Mouse (Mus musculus): Measurements from ENCODE around the gene Fggy.
A peak's percentile ranks its signal among the peaks of the same experiment; 100 is the strongest.

Gene Fggy

GRCm38 (mm10) chr4:95733397-95734249 is 176.3 kb downstream of the Fggy start:
- peak in 1 of 2 experiments; percentile 46 for DNase-seq

GRCm38 (mm10) chr4:95735967-95736366 is 178.7 kb downstream of the Fggy start:
- peak; percentile 50 to 58 for DNase-seq

- no peak for DNase-seq
Observed at GRCm38 (mm10) chr4:95736674-95737073, 179.4 kb downstream of the Fggy start.

- DNase-seq: peak; percentile 67 to 88
Observed at GRCm38 (mm10) chr4:95738179-95738578, 180.9 kb downstream of the Fggy start.

- no peak for DNase-seq
Observed at GRCm38 (mm10) chr4:95738725-95739124, 181.4 kb downstream of the Fggy start.

GRCm38 (mm10) chr4:95741115-95741734 is 183.9 kb downstream of the Fggy start:
- no peak for DNase-seq

GRCm38 (mm10) chr4:95742986-95743385 is 185.7 kb downstream of the Fggy start:
- DNase-seq: no peak

GRCm38 (mm10) chr4:95746954-95747353 is 189.6 kb downstream of the Fggy start:
- DNase-seq: peak; percentile 42 to 60

GRCm38 (mm10) chr4:95747415-95748202 is 190.3 kb downstream of the Fggy start:
- no peak for DNase-seq

- no peak for DNase-seq
Observed at GRCm38 (mm10) chr4:95750186-95750585, 192.9 kb downstream of the Fggy start.

GRCm38 (mm10) chr4:95752538-95753188 is 195.4 kb downstream of the Fggy start:
- no peak for DNase-seq

GRCm38 (mm10) chr4:95759027-95759731 is 201.9 kb downstream of the Fggy start:
- DNase-seq: peak; percentile 74 to 90

- no peak for DNase-seq
Observed at GRCm38 (mm10) chr4:95765359-95765758, 208.1 kb downstream of the Fggy start.

- DNase-seq: no peak
Observed at GRCm38 (mm10) chr4:95770469-95770868, 213.2 kb downstream of the Fggy start.

- DNase-seq: no peak
Observed at GRCm38 (mm10) chr4:95771542-95771941, 214.2 kb downstream of the Fggy start.

- DNase-seq: peak in 1 of 2 experiments; percentile 44
Observed at GRCm38 (mm10) chr4:95771945-95772344, 214.6 kb downstream of the Fggy start.

GRCm38 (mm10) chr4:95772663-95773062 is 215.4 kb downstream of the Fggy start:
- DNase-seq: peak in 1 of 2 experiments; percentile 61

- DNase-seq: no peak
Observed at GRCm38 (mm10) chr4:95775574-95775973, 218.3 kb downstream of the Fggy start.

GRCm38 (mm10) chr4:95777839-95778238 is 220.5 kb downstream of the Fggy start:
- DNase-seq: no peak

GRCm38 (mm10) chr4:95778528-95778927 is 221.2 kb downstream of the Fggy start:
- DNase-seq: no peak

GRCm38 (mm10) chr4:95784146-95784895 is 227.0 kb downstream of the Fggy start:
- DNase-seq: no peak
